Mouse (Mus musculus) neutrophil, adult 5-6 weeks (primary cell): ENCODE measurements at regions not wholly inside any gene's neighbourhood (a gene's known extent, or its start where the extent isn't known, plus 50 kb on each side); places are given as distances from the start of the nearest gene placed in this dataset.

Experiments
- ATAC-seq: fragments of 151-379, 151-347 bp; 2 replicates; pipeline ENCODE4 v1.8.0; 2017; ENCODE audit warnings: mild to moderate bottlenecking, moderate TSS enrichment; ENCODE audit not compliant: insufficient number of reproducible peaks, poor library complexity, low FRiP score, severe bottlenecking; ENCODE audit errors: extremely low read depth

DNA sequence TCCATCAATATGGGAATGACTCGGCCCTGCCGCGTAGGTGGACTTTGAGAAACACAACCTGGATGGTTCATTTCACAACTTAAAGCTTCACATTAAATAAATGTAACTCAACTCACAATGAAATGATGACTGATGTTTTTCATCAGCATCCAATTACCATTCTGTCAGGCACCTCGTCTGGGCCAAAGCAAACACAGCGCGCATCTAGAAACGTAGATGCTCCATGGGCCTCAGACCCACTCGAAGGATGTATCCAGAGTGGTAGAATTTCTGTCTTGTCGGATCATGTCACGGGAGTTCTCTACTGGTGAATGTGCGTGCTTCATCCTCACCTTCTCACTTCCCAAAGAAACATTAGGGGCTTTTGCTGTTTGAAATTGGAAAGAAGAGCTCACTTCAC is 127.0 kb upstream of the Lrig3 start:
- ATAC-seq: no peak

DNA sequence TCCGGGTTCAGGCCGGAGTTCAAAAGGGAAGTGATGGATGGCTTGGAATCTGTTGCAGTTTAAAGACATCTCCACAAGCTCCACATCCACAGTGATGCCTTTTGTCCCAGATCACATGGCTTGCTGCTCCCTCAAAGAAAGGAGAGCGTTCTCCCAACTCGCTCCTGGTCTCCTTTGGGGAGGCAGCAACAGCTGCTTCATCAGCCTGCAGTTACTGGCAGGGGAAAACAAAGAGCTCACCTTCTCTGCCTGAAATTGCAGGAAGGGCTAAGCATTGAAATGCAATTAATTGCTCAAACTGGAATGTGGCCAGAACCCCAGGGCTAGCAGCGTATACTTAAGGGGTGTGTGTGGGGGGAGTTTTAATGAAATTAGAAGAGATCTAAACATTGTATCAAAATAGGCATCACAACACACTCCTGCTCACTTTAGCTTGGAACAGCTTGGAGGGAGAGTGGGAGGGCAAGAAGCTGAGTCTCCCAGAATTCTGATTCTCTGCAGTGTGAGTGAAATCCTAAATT is 126.3 kb upstream of the Lrig3 start:
- no peak for ATAC-seq

DNA sequence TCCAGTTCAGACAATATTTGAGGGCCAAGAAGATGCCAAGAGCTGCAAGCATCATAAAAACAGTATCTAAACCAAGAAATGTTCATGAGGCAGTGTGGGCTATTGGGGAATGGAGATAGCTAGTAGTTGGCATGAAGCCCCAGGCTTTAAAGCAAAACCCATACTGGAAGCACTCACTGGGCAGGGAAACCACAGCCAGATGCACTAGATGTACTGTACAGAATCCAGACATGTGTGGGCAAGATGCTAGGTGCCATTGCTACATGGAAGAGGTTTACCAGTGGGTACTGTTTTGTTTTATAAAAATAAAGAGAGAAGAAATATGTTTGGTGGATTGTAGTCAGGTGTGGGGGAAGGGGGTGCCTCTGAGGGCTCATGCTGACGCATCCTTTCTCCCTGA is 125.6 kb upstream of the Lrig3 start:
- no peak for ATAC-seq

DNA sequence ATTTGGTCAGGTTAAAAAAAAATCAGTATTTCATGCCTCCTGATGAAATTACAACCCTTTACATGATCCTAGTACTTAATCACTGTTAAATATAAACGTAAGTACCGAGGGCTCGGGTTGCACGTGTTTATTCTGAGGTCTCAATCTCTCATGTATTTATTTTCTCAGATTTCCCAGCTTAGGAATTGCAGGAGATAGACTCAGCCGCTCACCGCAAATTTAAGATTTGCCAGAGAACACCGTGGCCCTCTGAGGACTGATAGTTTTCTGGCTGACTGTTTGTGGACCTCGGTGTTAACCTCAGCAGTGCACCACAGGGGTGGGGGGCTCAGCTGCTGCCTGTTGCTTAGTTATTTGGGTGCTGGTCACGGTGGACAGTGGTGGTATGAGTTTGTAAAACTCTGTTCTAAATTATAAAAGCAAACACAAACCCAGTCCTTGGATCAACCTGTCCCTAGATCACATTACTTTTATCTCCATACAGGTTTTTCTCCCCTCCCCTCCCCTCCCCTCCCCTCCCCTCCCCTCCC is 121.6 kb upstream of the Lrig3 start:
- ATAC-seq: no peak

DNA sequence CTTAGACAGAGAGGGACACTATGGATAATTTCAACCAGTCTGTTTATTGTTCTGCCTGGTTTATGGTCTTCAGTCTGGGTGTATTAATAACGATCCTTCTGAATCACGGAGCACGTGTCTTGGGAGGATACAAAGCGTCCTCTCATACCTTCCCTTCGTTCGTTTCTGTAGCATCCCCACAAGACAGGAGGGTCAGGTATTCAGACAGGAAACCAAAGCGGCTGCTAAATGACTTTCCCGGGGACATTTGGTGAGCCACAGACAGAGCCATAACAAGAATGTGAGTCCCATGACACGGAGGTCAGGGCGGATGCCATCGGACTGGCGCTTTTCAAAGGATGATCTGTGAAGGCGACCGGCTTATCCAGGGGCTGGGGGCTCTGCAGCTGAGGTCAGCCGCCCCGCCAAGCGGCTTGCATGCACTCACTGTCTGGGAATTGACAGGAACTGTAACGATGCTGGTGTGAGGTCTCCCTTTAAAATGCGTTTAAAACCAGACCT is 120.9 kb upstream of the Lrig3 start:
- no peak for ATAC-seq

DNA sequence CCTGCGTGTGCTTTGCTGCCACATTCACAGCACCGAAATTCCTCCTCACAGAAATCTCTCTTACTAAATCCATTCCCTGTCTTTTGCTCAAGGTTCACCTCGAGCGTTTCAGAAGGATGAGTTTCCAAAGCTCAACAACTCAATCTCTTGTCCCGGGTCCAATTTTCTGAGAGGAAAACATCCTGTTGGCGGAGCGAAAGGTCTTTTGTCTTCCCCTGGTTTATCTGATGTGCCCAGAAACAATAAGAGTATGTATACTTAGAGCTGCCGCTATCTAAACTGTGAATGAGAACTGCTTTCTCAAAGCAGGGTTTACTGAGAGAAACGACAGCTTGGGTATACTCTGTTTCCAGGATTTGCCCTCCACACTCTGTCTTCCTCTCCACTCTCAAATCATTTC is 115.6 kb upstream of the Lrig3 start:
- no peak for ATAC-seq

DNA sequence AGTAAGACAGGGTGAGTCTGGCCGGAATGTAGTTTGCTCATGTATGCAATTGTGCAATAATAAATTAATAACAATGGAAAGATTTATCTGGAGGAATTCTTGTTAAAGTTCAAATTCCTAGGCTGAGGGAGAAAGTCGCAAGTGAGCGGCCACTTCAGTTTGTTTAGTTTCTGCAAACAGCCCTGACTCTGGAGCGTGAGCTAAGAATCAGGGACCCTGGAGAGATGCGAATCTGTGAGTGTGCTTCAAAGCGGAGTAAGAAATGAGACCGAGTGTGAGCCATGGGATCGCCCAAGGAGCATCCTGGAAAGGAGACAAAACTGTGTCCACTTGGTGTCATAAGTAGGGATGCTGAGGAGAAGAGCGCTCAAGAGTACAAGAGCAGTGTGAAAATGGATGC is 104.2 kb upstream of the Lrig3 start:
- ATAC-seq: no peak

DNA sequence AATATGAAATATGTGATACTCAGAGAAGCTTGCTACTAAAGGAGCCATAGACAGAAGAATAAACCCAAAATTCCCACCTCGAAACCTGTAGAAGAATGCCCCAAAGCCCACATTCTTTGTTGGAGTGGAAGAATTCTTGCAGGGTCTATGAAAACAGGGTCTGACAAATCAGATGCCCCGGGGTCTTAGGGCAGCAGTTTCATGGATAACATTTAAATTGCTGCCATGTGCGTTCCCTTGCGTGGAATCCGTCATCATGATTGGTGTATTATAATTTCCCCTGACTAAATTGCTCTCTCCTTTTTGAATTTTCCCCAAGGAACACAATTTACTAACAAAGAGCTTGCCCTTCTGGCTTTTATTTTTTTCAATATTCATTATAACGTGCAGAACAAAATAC is 99.6 kb upstream of the Lrig3 start:
- ATAC-seq: no peak

DNA sequence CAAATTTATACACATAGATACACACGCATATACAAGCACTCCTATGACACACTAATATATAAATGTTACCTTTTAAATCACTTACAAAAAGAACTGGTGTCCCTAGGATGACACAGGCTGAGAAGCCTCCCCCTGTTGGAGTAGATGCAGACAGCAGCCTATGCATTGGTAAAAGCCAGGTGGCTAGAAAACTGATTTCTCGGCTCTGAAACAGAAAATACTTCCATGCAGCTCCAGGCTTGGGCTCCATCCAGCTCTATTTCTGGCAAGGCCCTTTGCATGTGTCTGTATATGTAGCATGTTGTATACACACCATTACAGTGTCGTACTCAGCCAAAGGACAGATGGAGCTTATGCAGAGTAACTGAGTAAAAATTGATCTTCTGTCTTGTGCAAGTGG is 81.4 kb upstream of the Lrig3 start:
- ATAC-seq: no peak

DNA sequence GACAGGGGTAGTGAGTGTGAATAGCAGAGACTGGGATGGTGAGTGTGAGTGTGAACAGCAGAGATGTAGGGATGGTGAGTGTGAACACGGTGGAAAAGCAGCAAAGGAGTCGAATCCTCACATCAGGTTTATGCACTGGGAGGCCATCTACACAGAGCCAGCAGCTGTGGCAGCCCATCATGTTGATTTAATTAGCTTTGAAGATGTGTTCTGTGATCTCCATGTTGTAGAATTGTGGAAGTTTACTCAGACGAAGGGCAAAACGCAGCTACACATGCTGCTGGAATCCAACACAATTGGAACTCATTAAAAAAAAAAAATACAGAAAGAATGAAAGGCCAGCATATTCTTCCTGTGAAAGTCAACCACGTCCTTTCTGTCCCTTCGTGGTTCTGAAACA is 80.2 kb upstream of the Lrig3 start:
- ATAC-seq: no peak

DNA sequence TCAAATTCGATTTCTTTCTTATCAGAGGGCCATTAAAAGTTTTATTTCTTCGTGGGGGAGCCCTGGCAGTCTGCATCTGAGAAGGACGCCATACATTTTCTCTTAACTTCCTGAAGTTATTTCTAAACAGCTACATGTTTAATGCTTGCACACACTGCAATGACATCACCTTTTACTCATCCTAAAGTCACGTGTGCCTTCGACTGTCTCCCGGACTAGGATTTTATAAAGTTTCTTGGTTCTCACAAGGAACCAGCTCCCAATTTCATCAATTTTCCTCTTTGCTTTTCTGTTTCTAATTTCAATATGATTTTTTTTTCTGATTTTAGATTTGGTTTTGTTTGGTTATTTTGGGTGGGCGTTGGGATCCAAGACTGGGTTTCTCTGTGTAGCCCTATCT is 73.8 kb upstream of the Lrig3 start:
- ATAC-seq: no peak

DNA sequence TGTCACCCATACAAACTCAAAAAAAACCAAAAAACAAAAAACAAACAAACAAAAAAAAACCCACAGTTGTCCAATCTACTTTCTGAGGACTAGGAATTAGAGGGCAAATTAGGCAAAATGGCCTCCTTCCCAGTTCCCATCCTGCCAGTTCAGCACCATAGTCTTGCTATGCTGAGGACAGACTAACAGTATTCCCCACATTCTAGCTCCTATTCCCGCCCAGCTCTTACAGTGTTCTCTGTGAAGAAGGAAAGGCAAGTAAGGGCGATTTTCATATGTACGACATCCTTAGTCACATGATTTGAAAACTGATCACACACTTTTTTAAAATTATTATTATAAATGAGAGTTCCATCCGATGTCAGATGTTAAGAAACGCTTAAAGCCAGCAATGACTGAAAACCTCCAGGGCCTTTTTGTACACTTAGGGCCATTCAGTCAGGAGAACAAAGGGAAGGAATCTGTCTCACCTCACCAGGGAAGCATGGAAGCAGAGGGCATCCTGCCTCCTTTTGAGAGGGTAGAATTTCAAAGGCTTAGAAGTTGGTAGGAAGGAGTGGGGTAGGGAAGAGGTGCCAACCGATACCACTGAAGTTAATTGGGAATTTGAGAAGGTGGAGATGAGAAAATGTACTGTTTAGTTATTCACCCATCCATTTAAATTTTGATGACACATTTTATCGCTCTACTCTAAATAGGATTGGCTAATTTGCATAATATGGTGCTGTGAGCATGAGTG is 70.1 kb upstream of the Lrig3 start:
- ATAC-seq: no peak

DNA sequence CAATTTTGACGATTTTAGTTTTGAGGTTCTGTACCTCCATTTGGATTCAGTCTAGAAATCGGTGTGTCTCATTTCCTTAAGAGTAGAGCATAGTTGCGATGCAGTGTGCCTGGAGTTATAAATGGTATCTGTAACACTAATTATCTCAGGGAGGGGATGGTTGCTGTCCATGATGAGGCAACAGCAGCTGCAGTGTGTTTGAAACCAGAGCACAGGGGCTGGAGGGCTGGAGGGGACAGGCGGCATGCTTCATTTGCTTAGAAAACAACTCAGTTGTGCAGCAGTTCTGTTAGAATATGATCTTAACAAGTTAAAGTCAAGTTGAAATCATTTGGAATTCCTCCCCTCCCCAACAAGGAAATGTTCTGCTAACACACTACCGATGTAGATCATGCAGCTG is 69.3 kb upstream of the Lrig3 start:
- no peak for ATAC-seq

DNA sequence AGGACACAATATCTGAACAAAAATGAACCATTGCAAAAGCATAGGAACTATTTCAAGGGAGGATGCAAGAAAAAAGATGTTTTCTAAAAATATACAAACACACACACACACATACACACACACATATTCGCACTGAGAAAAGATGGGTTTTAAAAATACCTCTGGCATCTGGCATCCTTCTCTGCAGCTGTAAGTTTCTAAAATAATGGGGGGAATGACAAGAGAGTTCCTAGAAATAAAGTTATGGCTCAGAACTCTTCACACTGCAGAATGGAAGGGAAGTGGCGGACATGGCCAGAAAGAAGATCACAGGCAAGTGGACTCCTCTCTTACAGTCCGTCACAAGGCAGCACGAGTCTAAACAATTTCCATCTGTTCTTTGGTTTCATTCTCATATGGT is 66.5 kb upstream of the Lrig3 start:
- no peak for ATAC-seq

DNA sequence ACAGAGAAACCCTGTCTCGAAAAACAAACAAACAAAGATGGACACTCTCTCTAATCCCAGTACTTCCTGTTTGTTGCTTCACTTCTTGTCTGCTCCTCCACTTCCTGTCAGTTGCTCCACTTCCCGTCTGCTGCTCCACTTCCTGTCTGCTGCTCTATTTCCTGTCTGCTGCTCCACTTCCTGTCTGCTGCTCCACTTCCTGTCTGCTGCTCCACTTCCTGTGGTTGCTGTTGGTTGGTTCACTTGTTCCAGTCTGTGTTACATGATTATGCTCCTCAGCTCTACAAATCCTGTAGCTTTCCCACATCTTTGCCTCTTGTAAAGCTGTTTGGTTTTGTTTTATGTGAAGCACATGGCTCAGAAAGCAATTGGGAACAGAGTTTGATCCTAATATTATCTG is 65.4 kb upstream of the Lrig3 start:
- no peak for ATAC-seq

DNA sequence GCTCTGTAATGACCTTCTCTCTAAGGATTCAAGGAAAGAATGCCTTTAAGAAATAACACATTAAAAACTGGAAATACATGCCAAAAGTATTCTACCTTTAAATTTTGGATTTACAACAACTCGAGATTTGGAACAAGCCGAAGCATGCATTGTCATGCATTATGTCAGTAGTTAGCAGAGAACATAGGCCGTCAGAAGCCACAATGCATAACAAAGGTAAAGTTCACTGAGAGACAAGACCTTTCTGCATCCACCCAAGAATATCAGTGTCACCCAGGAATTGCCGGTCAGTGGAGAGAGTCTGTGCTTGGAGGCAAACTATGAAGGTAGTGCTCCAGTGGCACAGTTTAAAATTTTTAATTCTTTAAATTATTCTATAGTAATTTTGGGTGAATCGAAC is 63.3 kb upstream of the Lrig3 start:
- no peak for ATAC-seq

DNA sequence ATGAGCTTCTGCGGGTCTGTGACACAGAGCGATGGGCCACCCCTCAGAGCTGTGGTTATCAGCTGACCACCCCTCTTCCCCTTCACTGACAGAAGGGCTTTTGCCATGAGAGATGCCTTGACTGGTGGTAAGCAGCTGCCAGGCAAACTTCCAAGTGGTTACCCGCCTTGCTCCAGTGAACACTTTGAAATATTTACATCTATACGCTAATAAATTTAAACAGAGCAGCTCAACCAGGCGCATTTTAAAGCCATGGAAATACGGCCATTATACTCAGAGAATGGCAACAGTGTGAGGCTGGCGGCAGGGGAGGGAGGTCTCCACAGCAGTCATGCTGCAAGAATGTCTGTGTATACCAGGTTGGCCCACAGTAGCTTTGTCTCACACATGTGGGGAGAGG is 53.8 kb upstream of the Lrig3 start:
- no peak for ATAC-seq
